Mouse (Mus musculus): ENCODE measurements at regions not wholly inside any gene's neighbourhood (a gene's known extent, or its start where the extent isn't known, plus 50 kb on each side); places are given as distances from the start of the nearest gene placed in this dataset.

- WGBS: 84% methylated on average over 7 of the region's 7 CpGs
- Histone ChIP-seq H3K27me3 (ENCODE audit: low read depth, poor library complexity, severe bottlenecking) (no peaks in the 10 kb centered on the region), H3K27ac (no peak overlapping the region), H3K9me3 (replicated peaks) (no peaks in the 10 kb centered on the region), H3K4me1 (peaks cover 14% of the 10 kb centered on the region), H3K36me3 (no peaks in the 10 kb centered on the region), H3K4me3 (no peak overlapping the region)
- no peak for DNase-seq (ENCODE audit: low spot score)
Observed at GRCm38 (mm10) chr1:63977956-63978355, 144.1 kb downstream of the Klf7 start.

- Histone ChIP-seq H3K4me1 (peaks cover 14% of the 10 kb centered on the region), H3K27ac (no peak overlapping the region), H3K4me3 (no peak overlapping the region), H3K27me3 (ENCODE audit: low read depth, poor library complexity, severe bottlenecking) (no peaks in the 10 kb centered on the region), H3K36me3 (no peaks in the 10 kb centered on the region), H3K9me3 (replicated peaks) (no peaks in the 10 kb centered on the region)
- no peak for DNase-seq (ENCODE audit: low spot score)
- 62% methylated on average over 4 of the region's 4 CpGs for WGBS
Observed at GRCm38 (mm10) chr1:63977302-63977888, 144.7 kb downstream of the Klf7 start.

- H3K9me3 ChIP-seq (replicated peaks): no peaks in the 10 kb centered on the region
- peaks cover 14% of the 10 kb centered on the region for H3K4me1 ChIP-seq
- H3K4me3 ChIP-seq: no peak overlapping the region
- WGBS: 76% methylated on average over 4 of the region's 4 CpGs
- no peak overlapping the region for H3K27ac ChIP-seq
- no peaks in the 10 kb centered on the region for H3K27me3 ChIP-seq (ENCODE audit: low read depth, poor library complexity, severe bottlenecking)
- no peak for DNase-seq (ENCODE audit: low spot score)
- no peaks in the 10 kb centered on the region for H3K36me3 ChIP-seq
Observed at GRCm38 (mm10) chr1:63976862-63977261, 145.2 kb downstream of the Klf7 start.

GRCm38 (mm10) chr1:63967849-63968248 lies 154.2 kb downstream of the Klf7 start:
- no peak for DNase-seq (ENCODE audit: low spot score)
- H3K27me3 ChIP-seq (ENCODE audit: low read depth, poor library complexity, severe bottlenecking): 0 out of 2 replicates have a peak, but pooled peaks cover 5% of the 10 kb centered on the region
- H3K36me3 ChIP-seq: no peaks in the 10 kb centered on the region
- no peaks in the 10 kb centered on the region for H3K4me1 ChIP-seq
- no peak overlapping the region for H3K4me3 ChIP-seq
- no peak overlapping the region for H3K27ac ChIP-seq
- H3K9me3 ChIP-seq (replicated peaks): no peaks in the 10 kb centered on the region
- 88% methylated on average over 11 of the region's 11 CpGs for WGBS

GRCm38 (mm10) chr1:63965446-63965845 lies 156.6 kb downstream of the Klf7 start:
- H3K9me3 ChIP-seq (replicated peaks): no peaks in the 10 kb centered on the region
- no peaks in the 10 kb centered on the region for H3K4me1 ChIP-seq
- DNase-seq (ENCODE audit: low spot score): no peak

GRCm38 (mm10) chr1:63964519-63964918 lies 157.6 kb downstream of the Klf7 start:
- Histone ChIP-seq H3K4me3 (no peak overlapping the region), H3K36me3 (no peaks in the 10 kb centered on the region), H3K4me1 (no peaks in the 10 kb centered on the region), H3K9me3 (replicated peaks) (no peaks in the 10 kb centered on the region), H3K27ac (no peak overlapping the region), H3K27me3 (ENCODE audit: low read depth, poor library complexity, severe bottlenecking) (no peaks in the 10 kb centered on the region)
- 78% methylated on average over 1 of the region's 1 CpGs for WGBS
- no peak for DNase-seq (ENCODE audit: low spot score)

More at GRCm38 (mm10) chr1:63965446-63965845, 156.6 kb downstream of the Klf7 start:
- Histone ChIP-seq H3K36me3 (no peaks in the 10 kb centered on the region), H3K27me3 (ENCODE audit: low read depth, poor library complexity, severe bottlenecking) (0 out of 2 replicates have a peak, but pooled peaks cover 4% of the 10 kb centered on the region), H3K27ac (no peak overlapping the region), H3K4me3 (no peak overlapping the region)

GRCm38 (mm10) chr1:63955701-63956355 lies 166.3 kb downstream of the Klf7 start:
- Histone ChIP-seq H3K9me3 (replicated peaks) (no peaks in the 10 kb centered on the region), H3K4me3 (no peak overlapping the region), H3K27me3 (ENCODE audit: low read depth, poor library complexity, severe bottlenecking) (no peaks in the 10 kb centered on the region), H3K4me1 (peaks cover 7% of the 10 kb centered on the region; the same call in 1 of the 2 replicates), H3K36me3 (no peaks in the 10 kb centered on the region), H3K27ac (no peak overlapping the region)
- no peak for DNase-seq (ENCODE audit: low spot score)
- WGBS: 96% methylated on average over 4 of the region's 4 CpGs

GRCm38 (mm10) chr1:63954876-63955513 lies 167.1 kb downstream of the Klf7 start:
- Histone ChIP-seq H3K27ac (no peak overlapping the region), H3K4me1 (peaks cover 7% of the 10 kb centered on the region; the same call in 1 of the 2 replicates), H3K36me3 (no peaks in the 10 kb centered on the region), H3K4me3 (no peak overlapping the region), H3K27me3 (ENCODE audit: low read depth, poor library complexity, severe bottlenecking) (no peaks in the 10 kb centered on the region), H3K9me3 (replicated peaks) (no peaks in the 10 kb centered on the region)
- WGBS: 94% methylated on average over 6 of the region's 6 CpGs
- no peak for DNase-seq (ENCODE audit: low spot score)

- no peak overlapping the region for H3K27ac ChIP-seq
- WGBS: 69% methylated on average over 2 of the region's 2 CpGs
- no peaks in the 10 kb centered on the region for H3K9me3 ChIP-seq (replicated peaks)
- H3K4me1 ChIP-seq: peaks cover 7% of the 10 kb centered on the region; the same call in 1 of the 2 replicates
- DNase-seq (ENCODE audit: low spot score): no peak
- H3K36me3 ChIP-seq: no peaks in the 10 kb centered on the region
- no peak overlapping the region for H3K4me3 ChIP-seq
- H3K27me3 ChIP-seq (ENCODE audit: low read depth, poor library complexity, severe bottlenecking): no peaks in the 10 kb centered on the region
Observed at GRCm38 (mm10) chr1:63954172-63954571, 167.9 kb downstream of the Klf7 start.

- no peaks in the 10 kb centered on the region for H3K36me3 ChIP-seq
- no peaks in the 10 kb centered on the region for H3K9me3 ChIP-seq (replicated peaks)
- H3K4me3 ChIP-seq: no peak overlapping the region
- peak; percentile 54 for DNase-seq (ENCODE audit: low spot score)
- 71% methylated on average over 17 of the region's 18 CpGs for whole genome bisulfite sequencing
- H3K27me3 ChIP-seq (ENCODE audit: low read depth, poor library complexity, severe bottlenecking): no peaks in the 10 kb centered on the region
- H3K4me1 ChIP-seq: peaks cover 7% of the 10 kb centered on the region; the same call in 1 of the 2 replicates
- no peak overlapping the region for H3K27ac ChIP-seq
Observed at GRCm38 (mm10) chr1:63953229-63953883, 168.7 kb downstream of the Klf7 start.

GRCm38 (mm10) chr1:63951663-63952062 lies 170.4 kb downstream of the Klf7 start:
- H3K4me3 ChIP-seq: no peak overlapping the region
- no peak overlapping the region for H3K27ac ChIP-seq
- no peaks in the 10 kb centered on the region for H3K27me3 ChIP-seq (ENCODE audit: low read depth, poor library complexity, severe bottlenecking)
- H3K36me3 ChIP-seq: no peaks in the 10 kb centered on the region
- H3K9me3 ChIP-seq (replicated peaks): no peaks in the 10 kb centered on the region
- DNase-seq (ENCODE audit: low spot score): no peak
- 85% methylated on average over 7 of the region's 7 CpGs for WGBS
- peaks cover 7% of the 10 kb centered on the region; the same call in 1 of the 2 replicates for H3K4me1 ChIP-seq

- Histone ChIP-seq H3K36me3 (no peaks in the 10 kb centered on the region), H3K9me3 (replicated peaks) (no peaks in the 10 kb centered on the region), H3K27ac (no peak overlapping the region), H3K4me3 (no peak overlapping the region), H3K4me1 (no peaks in the 10 kb centered on the region), H3K27me3 (ENCODE audit: low read depth, poor library complexity, severe bottlenecking) (no peaks in the 10 kb centered on the region)
- WGBS: 72% methylated on average over 1 of the region's 1 CpGs
- no peak for DNase-seq (ENCODE audit: low spot score)
Observed at GRCm38 (mm10) chr1:63947278-63947677, 174.8 kb downstream of the Klf7 start.

- Histone ChIP-seq H3K36me3 (no peaks in the 10 kb centered on the region), H3K27me3 (ENCODE audit: low read depth, poor library complexity, severe bottlenecking) (no peaks in the 10 kb centered on the region), H3K27ac (no peak overlapping the region), H3K9me3 (replicated peaks) (no peaks in the 10 kb centered on the region), H3K4me1 (no peaks in the 10 kb centered on the region), H3K4me3 (no peak overlapping the region)
- WGBS: 73% methylated on average over 5 of the region's 5 CpGs
- DNase-seq (ENCODE audit: low spot score): no peak
Observed at GRCm38 (mm10) chr1:63946834-63947233, 175.2 kb downstream of the Klf7 start.

Measured in limb, embryonic 10.5 days (tissue).